Mouse (Mus musculus) bone marrow macrophage, adult 2 months (primary cell): Measurements from ENCODE around the gene Map3k21.

ENCODE experiments used
- CTCF ChIP-seq: IDR thresholded peaks from 2 replicates; pipeline ENCODE4 v1.5.1; 2012; ENCODE audit warnings: low read depth, mild to moderate bottlenecking, low read length, moderate library complexity
- POLR2A ChIP-seq: IDR thresholded peaks from 2 replicates; pipeline ENCODE4 v1.6.1; 2012; ENCODE audit warnings: mild to moderate bottlenecking, low read depth, low read length, borderline replicate concordance

- TF ChIP-seq POLR2A, result no peak
- TF ChIP-seq CTCF, result no peak
These were observed 37.1 kb upstream of the Map3k21 start for GRCm38 (mm10) chr8:125873250-125873534.
